Mouse (Mus musculus): ENCODE data around the gene Zfp987.
"Not testable (repeated sequence)": the region's sequence is repeated elsewhere in the genome, so short reads cannot be mapped to it uniquely, and the experiment has no call there.

The Zfp987 gene

DNA sequence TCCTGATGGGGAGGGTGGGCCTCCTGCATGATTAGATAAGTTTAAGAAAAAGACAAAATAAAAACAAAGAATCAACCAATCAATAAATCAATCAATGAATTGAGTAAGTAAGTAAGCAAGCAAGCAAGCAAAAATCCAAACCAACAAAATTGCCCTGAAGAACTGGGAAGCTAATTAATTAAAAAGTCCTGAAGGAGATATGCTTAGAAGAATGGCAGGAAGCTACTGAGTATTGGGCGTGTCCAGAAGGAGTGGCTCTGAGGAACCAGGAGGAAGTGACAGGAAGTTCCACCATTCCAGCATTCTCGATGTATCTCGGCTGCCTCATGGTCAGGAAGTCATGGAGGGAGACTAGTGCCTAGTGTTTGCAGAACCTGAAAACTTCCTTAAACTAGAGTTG is at the start of gene Zfp987:
Zfp987 (plus strand) TSS at position 301 of the 400 bp plus-strand sequence.
- not testable (repeated sequence) for DNase-seq (ENCODE audit: low read depth, low spot score)

DNA sequence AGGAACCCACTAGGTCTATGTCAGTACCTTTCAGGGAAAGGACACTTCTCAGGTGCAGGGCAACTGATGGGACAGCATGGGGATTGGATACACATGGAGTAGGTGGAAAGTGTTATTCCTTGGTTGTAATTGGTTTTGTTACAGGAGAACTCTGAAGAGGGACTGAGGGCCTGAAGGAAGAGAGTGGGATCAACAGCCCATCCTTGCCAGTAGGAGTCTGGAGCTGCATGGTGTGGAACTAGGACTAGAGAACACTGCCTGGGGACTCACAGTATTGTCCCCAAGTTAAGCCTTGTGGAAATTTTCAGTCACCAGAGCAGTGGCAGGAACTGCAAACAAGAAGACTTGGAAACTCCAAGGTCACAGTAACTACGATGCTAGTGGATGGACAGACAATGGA is 44.6 kb upstream of the Zfp987 start:
- not testable (repeated sequence) for DNase-seq (ENCODE audit: low read depth, low spot score)

DNA sequence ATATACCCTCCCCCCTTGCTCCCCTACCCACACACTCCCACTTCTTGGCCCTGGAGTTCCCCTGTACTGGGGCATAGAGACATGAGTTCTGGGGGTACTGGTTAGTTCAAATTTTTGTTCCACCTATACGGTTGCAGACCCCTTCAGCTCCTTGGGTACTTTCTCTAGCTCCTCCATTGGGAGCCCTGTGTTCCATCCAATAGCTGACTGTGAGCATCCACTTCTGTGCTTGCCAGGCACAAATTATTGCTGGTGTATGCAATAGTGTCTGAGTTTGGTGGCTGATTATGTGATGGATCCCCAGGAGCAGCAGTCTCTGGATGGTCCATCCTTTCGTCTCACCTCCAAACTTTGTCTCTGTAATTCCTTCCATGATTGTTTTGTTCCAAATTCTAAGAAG is 43.7 kb upstream of the Zfp987 start:
- not testable (repeated sequence) for DNase-seq (ENCODE audit: low read depth, low spot score)

DNA sequence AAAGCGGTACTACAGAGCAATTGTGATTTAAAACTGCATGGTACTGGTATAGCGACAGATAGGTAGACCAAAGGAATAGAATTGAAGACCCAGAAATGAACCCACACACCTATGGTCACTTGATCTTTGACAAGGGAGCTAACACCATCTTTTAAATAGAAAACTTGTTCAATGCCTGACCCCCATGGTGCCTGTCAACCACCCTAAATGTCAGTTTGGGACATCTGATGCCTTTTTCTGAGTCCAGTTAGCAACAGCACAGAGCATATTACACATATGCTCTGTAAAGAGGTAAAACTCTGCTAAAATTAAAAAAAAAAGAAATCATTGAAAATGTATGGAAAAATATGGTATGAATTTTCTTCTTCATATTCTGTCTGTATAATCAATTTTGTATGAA is 41.8 kb upstream of the Zfp987 start:
- no peak for DNase-seq (ENCODE audit: low read depth, low spot score)

DNA sequence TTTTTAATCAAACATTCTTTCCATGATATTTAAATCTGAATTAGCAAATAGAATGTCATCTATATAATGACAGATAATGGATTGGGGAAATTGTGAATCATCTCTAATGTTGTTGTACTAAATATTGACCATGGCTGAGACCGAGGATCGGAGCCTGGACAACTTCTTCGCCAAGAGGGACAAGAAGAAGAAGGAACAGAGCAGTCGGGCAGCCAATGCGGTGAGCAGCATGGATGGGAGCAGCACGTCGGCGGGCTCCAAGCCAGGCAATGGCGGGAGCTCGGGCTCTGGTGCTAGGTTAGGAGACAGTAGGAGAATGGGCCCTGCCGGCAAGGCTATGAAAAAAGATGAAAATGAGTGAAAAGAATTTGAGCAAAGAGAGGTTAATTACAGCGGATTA is 38.5 kb upstream of the Zfp987 start:
- not testable (repeated sequence) for DNase-seq (ENCODE audit: low read depth, low spot score)

DNA sequence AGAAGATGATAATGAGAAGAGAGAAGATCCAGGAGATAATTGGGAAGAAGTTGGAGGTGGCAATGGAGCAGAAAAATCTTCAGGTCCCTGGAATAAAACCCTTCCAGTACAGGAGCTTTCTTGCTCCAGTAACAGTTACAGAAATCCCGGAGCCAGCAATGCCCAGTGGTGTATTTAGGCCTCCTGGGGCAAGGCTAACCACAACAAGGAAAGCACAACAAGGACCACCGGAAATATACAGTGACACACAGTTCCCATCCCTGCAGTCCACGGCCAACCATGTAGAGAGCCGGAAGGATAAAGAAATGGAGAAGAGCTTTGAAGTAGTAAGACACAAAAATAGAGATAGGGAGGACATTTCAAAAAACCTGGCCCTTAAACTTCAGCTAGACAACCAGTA is 38.0 kb upstream of the Zfp987 start:
- not testable (repeated sequence) for DNase-seq (ENCODE audit: low read depth, low spot score)

DNA sequence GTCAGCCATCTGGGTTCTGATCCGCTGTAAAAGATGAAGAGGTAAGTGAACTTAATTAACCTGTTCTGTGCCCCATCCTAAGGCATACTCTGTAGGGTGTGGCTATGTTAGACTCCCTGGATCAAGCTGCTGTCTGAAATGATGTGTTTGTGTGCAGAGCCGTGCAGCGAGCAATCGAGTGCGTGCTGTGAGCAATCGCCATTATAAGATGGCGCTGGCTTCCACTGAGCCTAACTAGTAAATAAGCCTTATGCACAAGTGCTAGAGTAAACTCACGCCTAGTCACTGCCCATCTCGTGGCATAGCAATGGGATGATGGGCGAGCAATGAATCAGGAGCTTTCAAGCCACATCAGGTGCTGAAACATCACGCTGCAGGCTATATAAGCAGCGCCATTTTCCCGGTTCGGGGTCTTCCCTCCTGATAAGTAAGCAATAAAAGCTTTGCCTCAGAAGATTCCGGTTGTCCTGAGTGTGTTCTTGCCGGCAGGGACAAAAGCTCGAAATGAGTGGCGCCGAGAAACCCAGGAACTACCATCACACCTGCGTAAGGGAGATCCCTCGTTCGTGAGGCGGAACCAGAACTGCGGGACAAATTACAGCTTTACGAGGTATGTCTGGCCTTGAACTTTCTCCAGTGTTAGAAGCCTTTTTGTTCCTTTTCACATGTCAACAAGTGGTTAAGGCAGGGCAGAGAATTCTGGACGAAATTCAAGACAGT is 37.0 kb upstream of the Zfp987 start:
- DNase-seq (ENCODE audit: low read depth, low spot score): not testable (repeated sequence)

DNA sequence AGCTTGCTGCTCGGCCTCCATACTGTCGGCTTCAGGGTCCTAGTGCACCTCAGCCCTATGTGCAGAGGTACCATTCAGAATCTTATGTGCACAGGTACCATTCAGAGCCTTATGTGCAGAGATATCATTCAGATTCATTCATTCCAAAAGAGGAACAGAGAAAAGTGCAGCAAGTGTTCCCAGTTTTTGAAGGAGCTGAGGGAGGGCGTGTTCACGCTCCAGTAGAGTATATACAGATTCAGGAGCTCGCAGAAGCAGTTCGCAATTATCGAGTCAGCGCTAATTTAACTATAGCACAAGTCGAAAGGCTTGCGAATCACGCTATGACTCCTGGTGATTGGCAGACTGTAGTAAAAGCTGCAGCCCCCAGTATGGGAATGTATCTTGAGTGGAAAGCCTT is 36.0 kb upstream of the Zfp987 start:
- DNase-seq (ENCODE audit: low read depth, low spot score): not testable (repeated sequence)

DNA sequence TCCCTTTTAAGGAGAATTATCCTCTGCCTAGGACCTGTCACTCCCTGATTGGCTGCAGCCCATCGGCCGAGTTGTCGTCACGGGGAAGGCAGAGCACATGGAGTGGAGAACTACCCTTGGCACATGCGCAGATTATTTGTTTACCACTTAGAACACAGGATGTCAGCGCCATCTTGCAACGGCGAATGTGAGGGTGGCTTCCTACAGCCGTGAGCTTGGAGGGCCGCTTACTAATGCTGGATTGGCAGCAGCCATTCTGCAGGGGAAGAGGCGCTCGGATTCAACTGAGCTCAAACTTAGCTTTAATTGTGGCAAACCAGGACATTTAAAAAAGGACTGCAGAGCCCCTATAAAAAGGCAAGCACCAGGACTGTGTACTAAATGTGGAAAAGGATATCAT is 35.1 kb upstream of the Zfp987 start:
- DNase-seq (ENCODE audit: low read depth, low spot score): not testable (repeated sequence)

DNA sequence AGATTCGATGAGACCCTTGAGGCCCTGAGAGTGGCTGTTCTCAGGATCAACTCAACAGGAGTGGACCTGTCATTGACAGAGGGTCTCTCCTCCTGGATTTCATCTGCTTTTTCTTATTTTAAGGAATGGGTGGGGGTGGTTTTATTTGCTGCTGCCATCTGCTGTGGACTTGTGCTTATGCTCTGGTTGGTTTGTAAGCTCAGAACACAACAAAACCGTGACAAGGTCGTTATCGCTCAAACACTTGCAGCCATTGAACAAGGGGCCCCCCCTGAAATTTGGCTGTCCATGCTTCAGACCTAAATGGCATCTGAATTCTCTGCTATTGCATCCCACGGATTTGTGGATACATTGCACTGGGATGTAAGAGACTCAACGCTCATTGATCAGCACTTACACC is 34.1 kb upstream of the Zfp987 start:
- not testable (repeated sequence) for DNase-seq (ENCODE audit: low read depth, low spot score)

DNA sequence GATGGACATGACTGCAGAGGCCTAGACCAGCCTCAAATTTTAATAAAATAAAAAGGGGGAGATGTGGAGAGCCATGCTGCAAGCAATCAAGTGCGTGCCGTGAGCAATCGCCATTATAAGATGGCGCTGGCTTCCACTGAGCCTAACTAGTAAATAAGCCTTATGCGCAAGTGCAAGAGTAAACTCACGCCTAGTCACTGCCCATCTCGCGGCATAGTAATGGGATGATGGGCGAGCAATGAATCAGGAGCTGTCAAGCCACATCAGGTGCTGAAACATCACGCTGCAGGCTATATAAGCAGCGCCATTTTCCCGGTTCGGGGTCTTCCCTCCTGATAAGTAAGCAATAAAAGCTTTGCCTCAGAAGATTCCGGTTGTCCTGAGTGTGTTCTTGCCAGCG is 33.5 kb upstream of the Zfp987 start:
- DNase-seq (ENCODE audit: low read depth, low spot score): not testable (repeated sequence)

DNA sequence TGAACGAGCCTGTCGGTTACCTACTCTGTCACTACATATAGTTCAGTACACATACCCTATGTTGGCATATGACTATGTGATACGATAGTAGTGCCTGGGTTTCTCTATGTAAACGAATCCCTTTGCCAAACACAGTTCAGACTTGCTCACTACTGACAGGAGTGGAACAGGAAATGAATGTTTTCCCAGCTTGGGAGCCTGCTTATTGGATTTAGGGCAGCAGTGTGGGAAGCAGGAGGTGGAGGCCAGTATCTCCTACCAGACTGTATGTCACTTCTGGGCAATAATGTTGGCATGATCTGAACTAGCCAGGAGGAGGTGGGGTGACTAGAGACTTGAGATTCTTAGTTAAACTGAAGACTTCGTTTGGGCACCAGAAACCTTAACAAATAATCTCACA is 32.3 kb upstream of the Zfp987 start:
- DNase-seq (ENCODE audit: low read depth, low spot score): not testable (repeated sequence)

DNA sequence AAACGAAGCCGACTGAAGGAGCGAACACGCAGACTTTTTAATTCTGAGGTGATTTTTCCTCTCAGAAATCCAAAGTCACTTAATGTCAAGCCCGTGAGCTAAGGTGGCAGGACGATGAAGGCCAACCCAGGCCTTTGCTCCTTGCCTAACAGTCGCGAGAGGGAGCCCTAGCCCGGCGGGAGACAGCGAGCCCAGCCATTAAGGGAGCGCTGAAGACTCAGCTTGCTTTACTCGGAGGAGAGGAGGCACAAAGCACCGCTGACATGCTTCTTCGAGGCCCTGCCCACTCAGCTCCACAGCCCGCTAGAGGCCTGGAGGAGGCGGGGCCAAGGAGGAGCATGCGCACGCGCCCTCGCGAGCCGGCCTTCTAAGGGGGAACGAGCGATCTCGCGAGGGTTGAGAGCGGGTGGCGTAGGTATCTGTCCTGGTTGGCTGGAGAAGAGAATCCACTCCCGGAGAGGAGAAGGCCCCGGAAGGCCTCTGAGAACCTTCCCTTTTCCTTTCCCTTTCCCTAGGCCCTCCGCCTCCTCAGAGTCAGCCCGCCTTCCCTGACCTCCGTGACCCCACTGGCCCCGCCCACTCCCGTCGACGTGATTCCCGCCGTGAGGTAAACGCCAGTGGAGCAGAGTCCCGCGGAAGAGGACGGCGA is 30.0 kb upstream of the Zfp987 start:
- not testable (repeated sequence) for DNase-seq (ENCODE audit: low read depth, low spot score)

DNA sequence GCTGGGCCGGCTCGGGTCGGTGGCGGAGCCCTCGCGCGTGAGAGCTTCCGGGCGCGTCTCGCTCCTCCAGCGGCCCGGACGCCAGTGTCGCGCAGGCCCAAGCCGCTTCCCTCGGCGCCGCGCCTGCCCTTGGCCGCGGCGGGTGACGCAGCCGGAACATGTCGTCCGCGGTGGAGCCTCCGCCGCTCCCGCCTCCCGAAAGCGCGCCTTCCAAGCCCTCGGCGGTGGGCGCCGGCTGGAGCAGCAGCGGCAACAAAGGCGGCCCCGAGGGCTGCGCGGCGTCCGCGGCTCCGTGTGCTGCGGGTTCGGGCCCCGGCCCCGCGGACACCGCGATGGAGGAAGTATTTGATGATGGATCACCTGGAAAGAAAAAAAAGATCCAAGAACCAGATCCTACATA is 29.5 kb upstream of the Zfp987 start:
- not testable (repeated sequence) for DNase-seq (ENCODE audit: low read depth, low spot score)

DNA sequence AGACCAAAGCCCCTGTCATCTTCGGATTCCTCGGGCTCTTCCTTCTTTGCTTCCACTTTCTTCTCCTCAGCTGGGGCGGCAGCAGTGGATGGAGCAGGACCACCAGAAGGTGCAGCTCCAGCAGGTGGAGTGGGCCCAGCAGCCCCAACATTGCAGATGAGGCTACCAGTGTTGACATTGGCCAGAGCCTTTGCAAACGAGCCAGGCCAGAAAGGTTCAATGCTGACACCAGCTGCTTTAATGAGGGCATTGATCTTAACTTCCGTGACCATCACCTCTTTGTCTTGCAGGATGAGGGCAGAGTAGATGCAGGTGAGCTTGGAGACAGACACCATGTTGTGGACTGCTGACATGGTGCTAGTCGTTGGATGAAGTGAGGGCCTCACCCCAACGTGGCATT is 23.8 kb upstream of the Zfp987 start:
- not testable (repeated sequence) for DNase-seq (ENCODE audit: low read depth, low spot score)

DNA sequence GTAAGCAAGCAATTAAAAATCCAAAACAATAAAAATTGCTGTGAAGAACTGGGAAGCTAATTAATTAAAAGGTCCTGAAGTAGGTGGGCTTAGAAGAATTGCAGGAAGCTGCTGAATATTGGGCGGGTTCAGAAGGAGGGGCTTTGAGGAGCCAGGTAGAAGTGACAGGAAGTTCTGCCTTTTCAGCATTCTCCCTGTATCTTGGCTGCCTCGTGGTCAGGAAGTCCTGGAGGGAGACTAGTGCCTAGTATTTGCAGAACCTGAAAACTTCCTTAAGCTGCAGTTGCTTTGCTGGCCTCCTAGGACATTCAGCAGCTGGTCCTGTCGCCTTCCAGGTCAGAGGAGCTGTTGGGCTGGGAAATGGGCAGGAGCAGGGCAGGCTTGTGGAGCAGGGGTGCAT is 4.3 kb downstream of the Zfp987 start:
- DNase-seq (ENCODE audit: low read depth, low spot score): not testable (repeated sequence)

DNA sequence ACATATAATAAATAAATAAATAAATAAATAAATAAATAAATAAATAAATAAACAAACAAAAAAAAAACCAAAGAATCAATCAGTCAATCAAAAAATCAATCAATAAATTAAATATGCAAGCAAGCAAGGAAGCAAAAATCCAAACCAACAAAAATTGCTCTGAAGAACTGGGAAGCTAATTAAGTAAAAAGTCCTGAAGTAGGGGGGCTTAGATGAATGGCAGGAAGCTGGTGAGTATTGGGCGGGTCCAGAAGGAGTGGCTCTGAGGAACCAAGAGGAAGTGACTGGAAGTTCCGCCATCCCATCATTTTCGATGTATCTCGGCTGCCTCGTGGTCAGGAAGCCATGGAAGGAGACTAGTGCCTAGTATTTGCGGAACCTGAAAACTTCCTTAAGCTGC is 59.4 kb downstream of the Zfp987 start, which contains the start of gene Zfp600:
Zfp600 (plus strand) TSS at position 301 of the 400 bp plus-strand sequence.
- DNase-seq (ENCODE audit: low read depth, low spot score): not testable (repeated sequence)

DNA sequence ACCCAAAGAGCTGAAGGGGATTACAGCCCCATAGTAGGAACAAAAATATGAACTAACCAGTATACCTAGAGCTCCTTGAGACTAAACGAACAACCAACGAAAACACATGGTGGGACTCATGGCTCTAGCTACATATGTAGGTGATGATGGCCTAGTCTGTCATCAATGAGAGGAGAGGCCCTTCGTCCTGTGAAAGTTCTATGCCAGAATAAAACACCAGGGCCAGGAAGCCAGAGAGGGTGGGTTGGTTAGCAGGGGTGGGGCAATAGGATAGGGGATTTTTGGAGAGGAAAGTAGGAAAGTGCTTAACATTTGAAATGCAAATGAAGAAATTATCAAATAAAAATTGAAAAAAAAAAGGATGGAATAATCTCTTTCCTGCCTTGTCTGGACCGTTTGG is 65.8 kb downstream of the Zfp987 start:
- not testable (repeated sequence) for DNase-seq (ENCODE audit: low read depth, low spot score)

DNA sequence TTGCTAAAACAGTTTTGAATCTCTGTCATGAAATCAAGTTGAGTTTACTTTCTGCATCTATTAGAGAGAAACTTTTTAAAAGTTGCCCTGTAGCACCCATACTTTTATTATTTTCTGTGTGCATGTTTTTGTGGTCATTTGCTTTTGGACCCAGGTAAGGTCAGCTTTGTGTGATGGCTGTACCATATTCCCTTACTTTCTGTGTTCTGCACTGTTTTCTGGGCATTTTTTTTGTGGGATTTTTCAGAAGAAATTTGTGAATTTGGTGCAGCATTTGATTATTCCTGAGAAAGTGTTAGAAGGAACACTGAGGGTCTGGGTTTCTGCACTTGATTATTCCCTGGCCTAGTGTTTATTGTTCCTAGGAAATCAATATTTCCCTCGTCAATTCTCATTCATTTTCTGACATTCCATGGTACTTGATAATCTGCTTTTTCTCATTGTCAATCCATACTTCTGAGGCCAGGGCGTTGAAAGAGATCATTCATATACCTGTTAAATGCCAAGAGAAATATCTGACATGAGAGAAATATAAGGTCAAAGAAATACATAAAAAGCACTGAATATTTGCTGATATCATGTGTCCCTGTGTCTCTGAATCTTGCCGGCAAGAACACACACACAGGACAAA is 70.2 kb downstream of the Zfp987 start:
- not testable (repeated sequence) for DNase-seq (ENCODE audit: low read depth, low spot score)

DNA sequence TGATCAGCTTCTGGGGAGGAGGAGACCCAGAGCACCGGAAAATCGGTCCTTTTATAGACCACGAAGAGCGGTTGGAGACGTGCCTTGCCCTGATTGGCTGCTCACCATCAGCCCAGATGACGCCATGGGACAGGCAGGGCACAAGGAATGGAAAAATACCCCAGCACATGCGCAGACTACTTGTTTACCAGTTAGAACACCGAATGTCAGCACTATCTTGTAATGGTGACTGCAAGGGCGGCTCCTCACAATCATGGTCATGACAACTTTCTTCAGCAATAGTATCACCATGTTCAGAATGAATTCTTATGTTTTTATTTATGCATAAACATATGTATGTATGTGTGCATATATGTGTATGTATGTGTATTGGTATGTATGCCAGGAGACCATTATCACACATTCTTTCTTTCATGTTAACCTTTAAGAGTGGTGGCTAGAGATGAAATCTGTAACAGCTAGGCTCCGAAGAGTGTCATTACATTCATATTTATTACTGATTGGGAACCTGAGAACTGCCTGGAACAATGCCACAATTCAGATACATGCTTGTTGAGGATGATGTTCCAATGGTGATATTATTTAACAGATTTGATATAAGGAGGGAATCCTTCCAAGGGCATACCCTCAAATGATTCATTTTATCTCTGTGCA is 70.9 kb downstream of the Zfp987 start:
- DNase-seq (ENCODE audit: low read depth, low spot score): not testable (repeated sequence)

DNA sequence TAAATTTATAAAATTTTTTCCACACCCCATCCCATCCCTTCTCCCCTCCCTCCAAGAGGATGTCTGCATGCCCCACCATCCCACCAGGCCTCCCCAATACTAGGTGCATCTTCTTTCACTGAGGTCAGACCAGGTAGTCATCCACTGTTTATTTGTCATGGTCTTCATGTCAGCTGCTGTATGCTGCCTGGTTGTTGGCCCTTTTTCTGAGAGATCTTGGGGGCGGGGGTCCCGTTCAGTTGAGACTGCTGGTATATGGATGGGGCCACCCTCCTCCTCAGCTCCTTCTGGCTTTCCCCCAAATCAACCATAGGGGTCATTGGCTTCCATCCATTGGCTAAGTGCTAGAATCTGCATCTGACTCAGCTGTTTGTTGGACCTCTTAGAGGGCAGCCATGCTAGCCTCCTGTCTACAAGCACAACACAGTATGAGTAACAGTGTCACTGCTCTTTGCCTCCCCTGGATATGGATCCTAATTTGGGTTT is 71.7 kb downstream of the Zfp987 start:
- not testable (repeated sequence) for DNase-seq (ENCODE audit: low read depth, low spot score)

Data from brain, embryonic 18.5 days (tissue).